Mouse (Mus musculus): ENCODE results near the gene Tinf2.

Gene Tinf2

GRCm38 (mm10) chr14:55681160-55682117 lies at the start of gene Tinf2:
TSS of gene Tinf2 (minus strand) at chr14:55681820.
- DNase-seq: peak; percentile 95 to 97

GRCm38 (mm10) chr14:55730531-55731032 lies 49.0 kb upstream of the Tinf2 start:
- no peak for DNase-seq

- no peak for DNase-seq
Measured at GRCm38 (mm10) chr14:55730116-55730515, 48.5 kb upstream of the Tinf2 start.

GRCm38 (mm10) chr14:55727889-55728685 lies 46.5 kb upstream of the Tinf2 start:
- no peak for DNase-seq

GRCm38 (mm10) chr14:55726261-55726660 lies 44.6 kb upstream of the Tinf2 start:
- no peak for DNase-seq

GRCm38 (mm10) chr14:55724411-55724871 lies 42.8 kb upstream of the Tinf2 start:
- no peak for DNase-seq

GRCm38 (mm10) chr14:55723433-55723832 lies 41.8 kb upstream of the Tinf2 start:
- DNase-seq: no peak

GRCm38 (mm10) chr14:55722438-55722945 lies 40.9 kb upstream of the Tinf2 start:
- no peak for DNase-seq

- DNase-seq: peak; percentile 96 to 97
Measured at GRCm38 (mm10) chr14:55721700-55722437, 40.2 kb upstream of the Tinf2 start, which contains the start of gene Rabggta. TSS of gene Rabggta (minus strand) at chr14:55722263.

- DNase-seq: peak in 1 of 2 experiments; percentile 19
Measured at GRCm38 (mm10) chr14:55721076-55721475, 39.5 kb upstream of the Tinf2 start.

GRCm38 (mm10) chr14:55720666-55721065 lies 39.0 kb upstream of the Tinf2 start:
- DNase-seq: no peak

- DNase-seq: no peak
Measured at GRCm38 (mm10) chr14:55719737-55720136, 38.1 kb upstream of the Tinf2 start.

GRCm38 (mm10) chr14:55716884-55717283 lies 35.3 kb upstream of the Tinf2 start:
- DNase-seq: no peak

- no peak for DNase-seq
Measured at GRCm38 (mm10) chr14:55716271-55716670, 34.7 kb upstream of the Tinf2 start.

GRCm38 (mm10) chr14:55714893-55715292 lies 33.3 kb upstream of the Tinf2 start:
- DNase-seq: no peak

- no peak for DNase-seq
Measured at GRCm38 (mm10) chr14:55713729-55714122, 32.1 kb upstream of the Tinf2 start, which contains the start of gene Tgm1. TSS of gene Tgm1 (minus strand) at chr14:55713926.

- no peak for DNase-seq
Measured at GRCm38 (mm10) chr14:55713007-55713728, 31.5 kb upstream of the Tinf2 start.

- no peak for DNase-seq
Measured at GRCm38 (mm10) chr14:55711786-55712185, 30.2 kb upstream of the Tinf2 start.

GRCm38 (mm10) chr14:55709509-55709908 lies 27.9 kb upstream of the Tinf2 start:
- DNase-seq: no peak

GRCm38 (mm10) chr14:55707397-55707796 lies 25.8 kb upstream of the Tinf2 start:
- DNase-seq: no peak

GRCm38 (mm10) chr14:55706051-55706600 lies 24.5 kb upstream of the Tinf2 start:
- no peak for DNase-seq
